Mouse (Mus musculus) heart, postnatal 4 days (tissue): ENCODE results near the gene Hsh2d. TPM values are rescaled to one million over a fixed set of nuclear protein-coding genes. Genes with fewer than 3 reads are reported as not detected.

Experiments
- DNase-seq: peaks from one replicate; pipeline ENCODE4 v3.0.0; 2021
- total RNA-seq, 2 experiments: library from RNA; stranded (reverse); gene quantifications; 2 replicates each; pipeline ENCODE4 v1.2.3; 2021

Hsh2d gene
- total RNA-seq, 2 experiments from 2014 or later, result 0.14 TPM; not detected in 1

- DNase-seq, result no peak
These were observed 739 bp downstream of the Hsh2d start for GRCm38 (mm10) chr8:72190215-72190539.

GRCm38 (mm10) chr8:72192065-72192464 is 2.6 kb downstream of the Hsh2d start:
- DNase-seq, result no peak

GRCm38 (mm10) chr8:72197997-72198396 is 8.6 kb downstream of the Hsh2d start:
- no peak for DNase-seq

- no peak for DNase-seq
These were observed 19.1 kb downstream of the Hsh2d start for GRCm38 (mm10) chr8:72208582-72208981.

- no peak for DNase-seq
These were observed 20.8 kb downstream of the Hsh2d start for GRCm38 (mm10) chr8:72210222-72210621.

GRCm38 (mm10) chr8:72210710-72211109 is 21.3 kb downstream of the Hsh2d start:
- no peak for DNase-seq

GRCm38 (mm10) chr8:72211846-72212245 is 22.4 kb downstream of the Hsh2d start:
- no peak for DNase-seq

GRCm38 (mm10) chr8:72212751-72213150 is 23.3 kb downstream of the Hsh2d start, which contains the start of gene Cib3:
Gene Cib3 (minus strand): TSS chr8:72212837.
- DNase-seq, result no peak

- no peak for DNase-seq
These were observed 24.1 kb downstream of the Hsh2d start, which contains the start of gene Gm11034 for GRCm38 (mm10) chr8:72213536-72213935. Gene Gm11034 (minus strand): TSS chr8:72213636.

- peak; percentile 10 for DNase-seq
These were observed 25.6 kb downstream of the Hsh2d start for GRCm38 (mm10) chr8:72215060-72215459.

- no peak for DNase-seq
These were observed 26.4 kb downstream of the Hsh2d start for GRCm38 (mm10) chr8:72215871-72216270.

GRCm38 (mm10) chr8:72218781-72219540 is 29.5 kb downstream of the Hsh2d start:
- DNase-seq, result no peak

GRCm38 (mm10) chr8:72219541-72220363 is 30.3 kb downstream of the Hsh2d start, which contains the start of gene Fam32a:
Gene Fam32a (plus strand): TSS chr8:72219730.
- peak; percentile 92 for DNase-seq

GRCm38 (mm10) chr8:72220758-72221157 is 31.3 kb downstream of the Hsh2d start:
- no peak for DNase-seq

GRCm38 (mm10) chr8:72222656-72223055 is 33.2 kb downstream of the Hsh2d start:
- DNase-seq, result no peak

GRCm38 (mm10) chr8:72239499-72240402 is 50.3 kb downstream of the Hsh2d start, which contains the start of gene Ap1m1:
Gene Ap1m1 (plus strand): TSS chr8:72240018.
- DNase-seq, result peak; percentile 98

GRCm38 (mm10) chr8:72240403-72240763 is 50.9 kb downstream of the Hsh2d start:
- no peak for DNase-seq

- DNase-seq, result peak; percentile 28
These were observed 51.5 kb downstream of the Hsh2d start for GRCm38 (mm10) chr8:72240951-72241350.

GRCm38 (mm10) chr8:72242226-72242625 is 52.8 kb downstream of the Hsh2d start:
- DNase-seq, result no peak

- DNase-seq, result no peak
These were observed 55.2 kb downstream of the Hsh2d start for GRCm38 (mm10) chr8:72244610-72245009.
